Mouse (Mus musculus) kidney, postnatal 36 days (tissue): ENCODE data around the gene Nusap1.
A peak's percentile ranks its signal among the peaks of the same experiment; 100 is the strongest.
"Not testable (repeated sequence)": the region's sequence is repeated elsewhere in the genome, so short reads cannot be mapped to it uniquely, and the experiment has no call there.

Experiments used
- DNase-seq, 2 experiments: peaks; one replicate each; pipeline ENCODE4 v3.0.0; 2021 to 2022; ENCODE audit warnings: mixed read lengths in 2 of 2

Gene Nusap1

GRCm38 (mm10) chr2:119618199-119618982 lies at the start of gene Nusap1, which contains the start of gene Oip5:
Nusap1 (plus strand) TSS chr2:119618298.
Oip5 (minus strand) TSS chr2:119618469.
- DNase-seq: peak; percentile 95 to 97

- DNase-seq: peak; percentile 33 to 48
These were observed 45.6 kb upstream of the Nusap1 start for GRCm38 (mm10) chr2:119572471-119572870.

- no peak for DNase-seq
These were observed 36.5 kb upstream of the Nusap1 start for GRCm38 (mm10) chr2:119581571-119581970.

GRCm38 (mm10) chr2:119583439-119583838 lies 34.7 kb upstream of the Nusap1 start:
- no peak for DNase-seq

- DNase-seq: no peak
These were observed 33.8 kb upstream of the Nusap1 start for GRCm38 (mm10) chr2:119584282-119584681.

- peak; percentile 69 to 90 for DNase-seq
These were observed 30.7 kb upstream of the Nusap1 start for GRCm38 (mm10) chr2:119587383-119587782.

GRCm38 (mm10) chr2:119591247-119591646 lies 26.9 kb upstream of the Nusap1 start:
- DNase-seq: peak in 1 of 2 experiments; percentile 34

GRCm38 (mm10) chr2:119593765-119594112 lies 24.4 kb upstream of the Nusap1 start:
- DNase-seq: peak in 1 of 2 experiments; percentile 30

GRCm38 (mm10) chr2:119594113-119594981 lies 23.8 kb upstream of the Nusap1 start:
- peak; percentile 98 to 99 for DNase-seq

GRCm38 (mm10) chr2:119595308-119595707 lies 22.8 kb upstream of the Nusap1 start:
- DNase-seq: no peak

- DNase-seq: peak; percentile 30 to 42
These were observed 21.2 kb upstream of the Nusap1 start for GRCm38 (mm10) chr2:119596781-119597330.

- no peak for DNase-seq
These were observed 17.1 kb upstream of the Nusap1 start for GRCm38 (mm10) chr2:119601027-119601426.

GRCm38 (mm10) chr2:119601575-119601974 lies 16.5 kb upstream of the Nusap1 start:
- not testable (repeated sequence) for DNase-seq

GRCm38 (mm10) chr2:119602488-119602887 lies 15.6 kb upstream of the Nusap1 start:
- DNase-seq: peak in 1 of 2 experiments; percentile 30

GRCm38 (mm10) chr2:119603909-119604308 lies 14.2 kb upstream of the Nusap1 start:
- no peak for DNase-seq

GRCm38 (mm10) chr2:119605361-119605973 lies 12.6 kb upstream of the Nusap1 start:
- no peak for DNase-seq

- no peak for DNase-seq
These were observed 11.1 kb upstream of the Nusap1 start for GRCm38 (mm10) chr2:119607023-119607422.

GRCm38 (mm10) chr2:119617841-119618198 lies 278 bp upstream of the Nusap1 start:
- no peak for DNase-seq

- DNase-seq: not testable (repeated sequence)
These were observed 904 bp downstream of the Nusap1 start for GRCm38 (mm10) chr2:119619002-119619401.

GRCm38 (mm10) chr2:119621302-119621701 lies 3.2 kb downstream of the Nusap1 start:
- DNase-seq: peak; percentile 8 to 42

GRCm38 (mm10) chr2:119636781-119637180 lies 18.7 kb downstream of the Nusap1 start:
- no peak for DNase-seq

GRCm38 (mm10) chr2:119641214-119641912 lies 23.3 kb downstream of the Nusap1 start:
- no peak for DNase-seq
